25 mouse cellular contexts compared by ENCODE assay signal in genomic region chr1:180176784-180177183, GRCm38 (mm10). TPM values are rescaled to one million over a fixed set of nuclear protein-coding genes. Genes with fewer than 3 reads are reported as not detected.
A peak's percentile ranks its signal among the peaks of the same experiment; 100 is the strongest.
DNase-seq lines count a peak whose midpoint lies in the region; ATAC-seq and TF ChIP-seq lines count a peak whose summit lies in the region.
"Had no signal": no experiment of that assay in that cellular context is flagged by ENCODE, and none has a peak within 500 bp of the region (broad histone marks: within the 10 kb centered on the region; RNA-seq: fewer than 3 reads in every experiment).

No protein-coding gene starts in this region.

- 14% methylated on average over 1 of the region's 1 CpGs for WGBS in kidney, postnatal 0 days
- 18% methylated on average over 1 of the region's 1 CpGs for WGBS in stomach, embryonic 16.5 days
- WGBS in stomach, postnatal 0 days: 20% methylated on average over 1 of the region's 1 CpGs

- no peaks in the 10 kb centered on the region for H3K36me3 ChIP-seq in kidney, postnatal 0 days (ENCODE audit: insufficient read depth, low read length)
- H3K36me3 ChIP-seq in stomach, embryonic 16.5 days (ENCODE audit: control insufficient read depth, insufficient read depth, low read length): no peaks in the 10 kb centered on the region
- H3K36me3 ChIP-seq in stomach, postnatal 0 days (ENCODE audit: control insufficient read depth, insufficient read depth, low read length): no peaks in the 10 kb centered on the region
- H3K36me3 ChIP-seq: embryonic facial prominence, embryonic 12.5 days; heart, embryonic 13.5 days; hindbrain, embryonic 13.5 days; limb, embryonic 12.5 days; neural tube, embryonic 12.5 days had no signal

- no peak for TF ChIP-seq CTCF in kidney, postnatal 0 days (IDR thresholded peaks at IDR 0.05; ENCODE audit: low read depth)
- no peak for TF ChIP-seq CTCF in stomach, postnatal 0 days (IDR thresholded peaks at IDR 0.05; ENCODE audit: low read depth)

- intact Hi-C loops in heart, postnatal 25 days (cut with DNase I): no loop called here

- no peaks in the 10 kb centered on the region for H3K4me1 ChIP-seq in kidney, postnatal 0 days (replicated peaks; ENCODE audit: insufficient read depth, low read length)
- peaks cover 10% of the 10 kb centered on the region; the same call in 1 of the 2 replicates for H3K4me1 ChIP-seq in stomach, embryonic 16.5 days (ENCODE audit: control insufficient read depth, insufficient read depth, low read length)
- H3K4me1 ChIP-seq in stomach, postnatal 0 days (replicated peaks; ENCODE audit: control insufficient read depth, insufficient read depth): no peaks in the 10 kb centered on the region
- H3K4me1 ChIP-seq: embryonic facial prominence, embryonic 12.5 days; hindbrain, embryonic 13.5 days; limb, embryonic 12.5 days; neural tube, embryonic 12.5 days had no signal

- no peaks in the 10 kb centered on the region for H3K9me3 ChIP-seq in kidney, postnatal 0 days (replicated peaks; ENCODE audit: low read length)
- H3K9me3 ChIP-seq in stomach, embryonic 16.5 days (replicated peaks; ENCODE audit: control insufficient read depth, low read length): no peaks in the 10 kb centered on the region
- no peaks in the 10 kb centered on the region for H3K9me3 ChIP-seq in stomach, postnatal 0 days (ENCODE audit: control insufficient read depth, low read length)
- H3K9me3 ChIP-seq: embryonic facial prominence, embryonic 12.5 days; heart, embryonic 13.5 days; hindbrain, embryonic 13.5 days; limb, embryonic 12.5 days; liver, embryonic 13.5 days; neural tube, embryonic 12.5 days had no signal

- ATAC-seq in kidney, postnatal 0 days (replicated peaks; ENCODE audit: low FRiP score, low read depth): no peak
- no peak for ATAC-seq in stomach, embryonic 16.5 days (ENCODE audit: insufficient read depth, low FRiP score)
- no peak for ATAC-seq in stomach, postnatal 0 days (ENCODE audit: low FRiP score, low TSS enrichment)
- ATAC-seq: CD4-positive, CD25-positive, alpha-beta regulatory T cell, adult 4 months; forebrain, embryonic 14.5 days had no signal

- H3K4me2 ChIP-seq in kidney, postnatal 0 days (ENCODE audit: low read length): no peak overlapping the region
- H3K4me2 ChIP-seq in stomach, embryonic 16.5 days (ENCODE audit: low read depth, low read length): no peak overlapping the region
- no peak overlapping the region for H3K4me2 ChIP-seq in stomach, postnatal 0 days (replicated peaks; ENCODE audit: low read depth)
- H3K4me2 ChIP-seq: embryonic facial prominence, embryonic 12.5 days; heart, embryonic 13.5 days; hindbrain, embryonic 13.5 days; limb, embryonic 12.5 days; liver, embryonic 13.5 days; neural tube, embryonic 12.5 days had no signal

- no peak for TF ChIP-seq EP300 in stomach, postnatal 0 days (optimal IDR thresholded peaks at IDR 0.05)

- no peak overlapping the region for H3K4me3 ChIP-seq in kidney, postnatal 0 days (replicated peaks; ENCODE audit: low read depth, low read length)
- no peak overlapping the region for H3K4me3 ChIP-seq in stomach, embryonic 16.5 days (replicated peaks; ENCODE audit: low read length)
- H3K4me3 ChIP-seq in stomach, postnatal 0 days (ENCODE audit: low read depth, low read length): no peak overlapping the region
- H3K4me3 ChIP-seq: embryonic facial prominence, embryonic 12.5 days; heart, embryonic 13.5 days; hindbrain, embryonic 13.5 days; limb, embryonic 12.5 days; liver, embryonic 13.5 days; myocyte; neural tube, embryonic 12.5 days had no signal

- peak; percentile 77 for DNase-seq in heart, adult 11 months
- no peak for DNase-seq in heart, postnatal 25 days (ENCODE audit: low spot score)
- no peak for DNase-seq in kidney, postnatal 0 days (ENCODE audit: low spot score)
- DNase-seq in kidney, adult 8-10 months: no peak
- no peak for DNase-seq in stomach, postnatal 0 days (ENCODE audit: low spot score)
- DNase-seq in lung, postnatal 4 days: no peak
- DNase-seq: cerebellum, adult 11-12 months; cerebellum, adult 9-11 months; embryo, embryonic 11 days; gastrocnemius, postnatal 25 days; heart, postnatal 36 days; liver, embryonic 13.5 days; lung, adult 2 months; lung, postnatal 10 days; right cerebral cortex, adult 18-20 months; thymus, postnatal 4 days had no signal

- peak overlapping the region; percentile 64; the same call in 1 of the 2 replicates for H3K27ac ChIP-seq in kidney, postnatal 0 days
- H3K27ac ChIP-seq in stomach, embryonic 16.5 days (ENCODE audit: low read length): no peak overlapping the region
- H3K27ac ChIP-seq in stomach, postnatal 0 days (replicated peaks): no peak overlapping the region
- H3K27ac ChIP-seq: embryonic facial prominence, embryonic 12.5 days; heart, embryonic 13.5 days; hindbrain, embryonic 13.5 days; limb, embryonic 12.5 days; liver, embryonic 13.5 days; neural tube, embryonic 12.5 days had no signal

- H3K27me3 ChIP-seq in kidney, postnatal 0 days (ENCODE audit: insufficient read depth, low read length): no peaks in the 10 kb centered on the region
- H3K27me3 ChIP-seq in stomach, embryonic 16.5 days (ENCODE audit: control insufficient read depth, insufficient read depth, low read length): no peaks in the 10 kb centered on the region
- H3K27me3 ChIP-seq in stomach, postnatal 0 days (ENCODE audit: control insufficient read depth, insufficient read depth, low read length): no peaks in the 10 kb centered on the region
- H3K27me3 ChIP-seq: embryonic facial prominence, embryonic 12.5 days; heart, embryonic 13.5 days; hindbrain, embryonic 13.5 days; limb, embryonic 12.5 days; liver, embryonic 13.5 days; neural tube, embryonic 12.5 days had no signal

- no peak overlapping the region for H3K9ac ChIP-seq in kidney, postnatal 0 days (ENCODE audit: low read depth, low read length)
- peak overlapping the region; percentile 2; the same call in 1 of the 2 replicates for H3K9ac ChIP-seq in stomach, embryonic 16.5 days (ENCODE audit: low read length)
- H3K9ac ChIP-seq in stomach, postnatal 0 days (ENCODE audit: low read length): no peak overlapping the region
- H3K9ac ChIP-seq: embryonic facial prominence, embryonic 12.5 days; heart, embryonic 13.5 days; hindbrain, embryonic 13.5 days; limb, embryonic 12.5 days; liver, embryonic 13.5 days; neural tube, embryonic 12.5 days had no signal

RNA-seq across cellular contexts. Expression of gene Coq8a, which starts 22.6 kb away (rescaled TPM):
- total RNA-seq in heart, postnatal 25 days (2021): 100 to 1,000 TPM; 810 to 852 TPM
- 31.5 and 33.6 TPM in 2 replicates for polyA plus RNA-seq in kidney, postnatal 0 days (2015; fragmentation: Nextera tagmentation; extraction: Ambion mirVana)
- polyA plus RNA-seq in stomach, embryonic 16.5 days (2015; fragmentation: Nextera tagmentation; extraction: Ambion mirVana): 25.7 and 38.3 TPM in 2 replicates
- polyA plus RNA-seq in stomach, postnatal 0 days (2015; fragmentation: Nextera tagmentation; extraction: Ambion mirVana): 25.6 and 29.8 TPM in 2 replicates
